Mouse (Mus musculus): Measurements from ENCODE around the gene Prss2. TPM values are rescaled to one million over a fixed set of nuclear protein-coding genes. Genes with fewer than 3 reads are reported as not detected.

Gene Prss2
- 17.1 TPM for polyA plus RNA-seq (2017; shearing (Covaris generic))

DNA sequence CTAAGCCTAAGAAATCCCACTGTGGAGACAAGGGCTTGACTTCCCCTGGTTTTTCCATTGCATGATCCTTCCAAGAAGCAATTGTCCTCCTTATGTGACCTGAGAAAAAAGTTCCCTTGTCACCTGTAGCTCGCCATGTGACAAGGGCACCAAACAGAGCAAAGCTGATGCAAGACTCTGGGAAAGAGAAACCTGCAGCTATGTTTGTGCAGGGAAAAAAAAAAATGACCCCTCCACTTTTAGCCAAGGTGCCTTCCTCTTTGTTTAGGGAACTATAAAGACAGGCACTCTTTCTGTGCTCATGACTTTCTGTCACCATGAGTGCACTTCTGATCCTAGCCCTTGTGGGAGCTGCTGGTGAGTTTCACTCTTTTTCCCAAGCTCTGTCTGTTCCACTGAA lies at the start of gene Prss2:
Gene Prss2 (plus strand): TSS at position 301 of the 400 bp plus-strand sequence.

Other genes starting within 250 kb of the Prss2 start
- not detected for gene Try4, start 219.5 kb upstream of the Prss2 start, polyA plus RNA-seq (2017; shearing (Covaris generic))
- not detected for gene Try5, start 204.9 kb upstream of the Prss2 start, polyA plus RNA-seq (2017; shearing (Covaris generic))
- gene Try10, start 167.7 kb upstream of the Prss2 start, polyA plus RNA-seq (2017; shearing (Covaris generic)), result not detected
- gene Prss3, start 144.1 kb upstream of the Prss2 start, polyA plus RNA-seq (2017; shearing (Covaris generic)), result not detected
- not detected for gene Gm5771, start 129.4 kb upstream of the Prss2 start, polyA plus RNA-seq (2017; shearing (Covaris generic))
- not detected for gene Gm10334, start 75.6 kb upstream of the Prss2 start, polyA plus RNA-seq (2017; shearing (Covaris generic))
- not detected for gene Prss1, start 62.9 kb upstream of the Prss2 start, polyA plus RNA-seq (2017; shearing (Covaris generic))
- 28.7 TPM for gene Ephb6, start 83.7 kb downstream of the Prss2 start, polyA plus RNA-seq (2017; shearing (Covaris generic))
- 0.43 TPM for gene Trpv6, start 114.6 kb downstream of the Prss2 start, polyA plus RNA-seq (2017; shearing (Covaris generic))
- gene Trpv5, start 159.0 kb downstream of the Prss2 start, polyA plus RNA-seq (2017; shearing (Covaris generic)), result not detected
- not detected for gene Llcfc1, start 162.6 kb downstream of the Prss2 start, polyA plus RNA-seq (2017; shearing (Covaris generic))
- not detected for gene Kel, start 182.6 kb downstream of the Prss2 start, polyA plus RNA-seq (2017; shearing (Covaris generic))